Mouse (Mus musculus) liver, embryonic 11.5 days (tissue): ENCODE results near the gene Inhba. TPM values are rescaled to one million over a fixed set of nuclear protein-coding genes. Genes with fewer than 3 reads are reported as not detected.

Source experiments
- ATAC-seq: fragments of 200-750 bp; cut with Nextera tagmentation; replicated peaks from 2 replicates; pipeline ENCODE4 v1.8.0; 2017; ENCODE audit warnings: moderate number of reproducible peaks, mild to moderate bottlenecking, moderate TSS enrichment, moderate library complexity; ENCODE audit not compliant: low FRiP score
- DNase-seq: peaks from one replicate; pipeline ENCODE4 v3.0.0-alpha.2; 2017; ENCODE audit warnings: low spot score
- H3K27ac ChIP-seq: fragments of 300-500 bp; sonication (generic); 2 replicates; pipeline ENCODE4 v1.5.1; 2014; ENCODE audit warnings: mild to moderate bottlenecking, low read depth, low read length, control low read depth
- H3K27me3 ChIP-seq: fragments of 300-500 bp; sonication (generic); replicated peaks from 2 replicates; pipeline ENCODE4 v1.6.1; 2014; ENCODE audit warnings: low read length, mixed read lengths; ENCODE audit not compliant: control insufficient read depth, insufficient read depth
- H3K36me3 ChIP-seq: fragments of 300-500 bp; sonication (generic); 2 replicates; pipeline ENCODE4 v1.6.1; 2014; ENCODE audit warnings: mild to moderate bottlenecking, low read length, moderate library complexity, mixed read lengths; ENCODE audit not compliant: control insufficient read depth, insufficient read depth
- H3K4me1 ChIP-seq: fragments of 300-500 bp; sonication (generic); replicated peaks from 2 replicates; pipeline ENCODE4 v1.6.1; 2014; ENCODE audit warnings: low read length, mixed read lengths; ENCODE audit not compliant: control insufficient read depth, insufficient read depth
- H3K4me2 ChIP-seq: fragments of 300-500 bp; sonication (generic); 2 replicates; pipeline ENCODE4 v1.6.1; 2014; ENCODE audit warnings: mild to moderate bottlenecking, control low read depth, moderate library complexity
- H3K4me3 ChIP-seq: fragments of 300-500 bp; sonication (generic); 2 replicates; pipeline ENCODE4 v1.5.1; 2014; ENCODE audit warnings: low read depth, low read length, control low read depth
- H3K9ac ChIP-seq: fragments of 300-500 bp; sonication (generic); 2 replicates; pipeline ENCODE4 v1.6.1; 2014; ENCODE audit warnings: low read depth, low read length, control low read depth
- H3K9me3 ChIP-seq: fragments of 300-500 bp; sonication (generic); 2 replicates; pipeline ENCODE4 v1.6.1; 2016; ENCODE audit warnings: low read length, inconsistent platforms, mixed read lengths; ENCODE audit not compliant: control insufficient read depth
- WGBS: fragments of 180-500 bp; shearing (Covaris S2); extraction: QIAGEN DNeasy Blood & Tissue Kit; methylation state at CpG from one replicate; pipeline ENCODE4 v1.1.7; 2014; 5-methylcytosine and 5-hydroxymethylcytosine counted together
- polyA plus RNA-seq: library from polyadenylated mRNA; unstranded; fragments of >200 nt; fragmentation: Nextera tagmentation; extraction: Ambion mirVana; gene quantifications from 2 replicates; pipeline ENCODE4 v1.2.1, GENCODE M21; 2014

Gene Inhba
- polyA plus RNA-seq, 1 experiment from 2014 or later, result 0.47 TPM

- WGBS, result 74% methylated on average over 6 of the region's 6 CpGs
- Histone ChIP-seq H3K27ac (no peak overlapping the region), H3K4me3 (no peak overlapping the region), H3K9ac (no peak overlapping the region), H3K36me3 (no peaks in the 10 kb centered on the region), H3K4me2 (no peak overlapping the region), H3K9me3 (no peaks in the 10 kb centered on the region), H3K4me1 (no peaks in the 10 kb centered on the region), H3K27me3 (no peaks in the 10 kb centered on the region)
- DNase-seq (no peak), ATAC-seq (no peak)
These were observed 21.4 kb downstream of the Inhba start for GRCm38 (mm10) chr13:16032935-16033592.

DNA sequence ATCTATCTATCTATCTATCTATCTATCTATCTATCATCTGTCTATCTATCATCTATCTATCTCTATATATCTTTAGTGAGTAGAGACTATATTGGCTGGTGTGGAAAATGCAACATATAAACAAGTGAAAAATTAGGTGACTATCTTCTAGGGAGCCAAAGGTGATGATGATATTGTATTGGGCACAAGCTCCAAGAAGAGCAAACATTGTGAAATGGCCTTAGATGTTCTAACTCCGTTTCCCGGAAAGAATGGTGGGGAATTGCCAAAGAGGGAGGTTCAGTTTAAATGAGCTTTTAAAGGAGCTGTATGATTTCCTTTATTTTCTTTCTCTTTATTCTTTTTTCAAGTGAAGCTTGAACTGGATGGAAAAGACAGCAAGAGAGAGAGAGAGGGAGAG is 57.4 kb downstream of the Inhba start:
- Histone ChIP-seq H3K4me3 (no peak overlapping the region), H3K36me3 (no peaks in the 10 kb centered on the region), H3K27ac (no peak overlapping the region), H3K4me1 (no peaks in the 10 kb centered on the region), H3K4me2 (no peak overlapping the region), H3K27me3 (no peaks in the 10 kb centered on the region), H3K9ac (no peak overlapping the region), H3K9me3 (no peaks in the 10 kb centered on the region)
- ATAC-seq (no peak), DNase-seq (no peak)
- 92% methylated on average over 2 of the region's 2 CpGs for WGBS

GRCm38 (mm10) chr13:16077276-16077675 is 65.6 kb downstream of the Inhba start:
- no peak for DNase-seq
- no peaks in the 10 kb centered on the region for H3K9me3 ChIP-seq
- no peak overlapping the region for H3K9ac ChIP-seq
- no peak overlapping the region for H3K4me3 ChIP-seq
- no peaks in the 10 kb centered on the region for H3K27me3 ChIP-seq
- no peak for ATAC-seq
- H3K4me1 ChIP-seq, result no peaks in the 10 kb centered on the region
- H3K27ac ChIP-seq, result no peak overlapping the region
- no peak overlapping the region for H3K4me2 ChIP-seq
- WGBS, result 74% methylated on average over 5 of the region's 5 CpGs
- no peaks in the 10 kb centered on the region for H3K36me3 ChIP-seq

DNA sequence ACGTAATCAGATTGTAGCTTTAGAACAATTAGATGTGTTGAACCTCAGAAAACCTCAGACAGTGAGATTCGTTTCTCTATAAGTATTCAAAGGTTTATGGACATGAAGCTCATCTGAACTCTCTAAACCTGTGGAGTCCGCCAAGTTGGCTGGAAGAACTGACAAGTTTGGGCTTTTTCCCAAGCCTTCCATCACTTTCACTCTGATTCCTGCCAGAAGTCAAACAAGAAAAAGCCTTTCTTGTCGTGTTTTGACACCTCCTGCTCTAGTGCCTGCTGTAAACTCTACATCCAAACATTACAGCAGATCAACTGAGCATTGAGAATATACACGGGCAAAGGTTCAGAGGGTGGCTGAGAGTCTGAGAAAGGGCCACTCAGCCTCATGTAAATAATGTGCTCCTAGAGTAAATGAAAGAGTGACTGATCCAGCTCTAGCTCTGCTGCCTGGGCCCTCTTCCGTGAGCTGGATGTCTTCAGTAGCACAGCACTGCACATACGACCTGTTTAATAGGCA is 66.6 kb downstream of the Inhba start:
- H3K9me3 ChIP-seq, result no peaks in the 10 kb centered on the region
- H3K27me3 ChIP-seq, result no peaks in the 10 kb centered on the region
- DNase-seq (no peak), ATAC-seq (no peak)
- no peaks in the 10 kb centered on the region for H3K4me1 ChIP-seq
- no peaks in the 10 kb centered on the region for H3K36me3 ChIP-seq
- no peak overlapping the region for H3K27ac ChIP-seq
- no peak overlapping the region for H3K4me2 ChIP-seq
- H3K4me3 ChIP-seq, result no peak overlapping the region
- 72% methylated on average over 7 of the region's 7 CpGs for WGBS
- H3K9ac ChIP-seq, result no peak overlapping the region

DNA sequence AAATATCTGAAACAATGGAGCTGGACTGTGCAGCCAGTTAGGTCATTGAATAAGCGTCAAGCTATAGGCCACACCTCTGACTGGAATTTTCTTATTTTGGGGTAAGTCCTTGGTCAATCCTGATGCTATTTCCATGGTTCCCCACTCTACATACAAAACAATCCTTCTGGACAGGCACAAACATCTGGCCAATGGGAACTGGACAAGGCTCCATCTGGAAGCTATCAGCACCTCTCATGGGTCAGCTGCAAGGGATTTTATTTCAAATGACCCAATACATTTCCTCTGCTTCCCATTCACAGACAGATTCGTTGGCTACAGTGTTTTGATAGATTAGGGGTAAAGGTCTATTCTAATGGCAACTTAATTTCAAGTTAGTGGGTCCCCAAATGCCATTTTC is 68.6 kb downstream of the Inhba start:
- no peaks in the 10 kb centered on the region for H3K9me3 ChIP-seq
- H3K36me3 ChIP-seq, result no peaks in the 10 kb centered on the region
- H3K27ac ChIP-seq, result no peak overlapping the region
- WGBS, result 50% methylated on average over 2 of the region's 2 CpGs
- H3K4me3 ChIP-seq, result no peak overlapping the region
- no peak overlapping the region for H3K9ac ChIP-seq
- ATAC-seq, result no peak
- H3K4me1 ChIP-seq, result no peaks in the 10 kb centered on the region
- no peaks in the 10 kb centered on the region for H3K27me3 ChIP-seq
- no peak overlapping the region for H3K4me2 ChIP-seq
- DNase-seq, result no peak
